ENCODE assay signal across 8 mouse cellular contexts in the genomic region with DNA sequence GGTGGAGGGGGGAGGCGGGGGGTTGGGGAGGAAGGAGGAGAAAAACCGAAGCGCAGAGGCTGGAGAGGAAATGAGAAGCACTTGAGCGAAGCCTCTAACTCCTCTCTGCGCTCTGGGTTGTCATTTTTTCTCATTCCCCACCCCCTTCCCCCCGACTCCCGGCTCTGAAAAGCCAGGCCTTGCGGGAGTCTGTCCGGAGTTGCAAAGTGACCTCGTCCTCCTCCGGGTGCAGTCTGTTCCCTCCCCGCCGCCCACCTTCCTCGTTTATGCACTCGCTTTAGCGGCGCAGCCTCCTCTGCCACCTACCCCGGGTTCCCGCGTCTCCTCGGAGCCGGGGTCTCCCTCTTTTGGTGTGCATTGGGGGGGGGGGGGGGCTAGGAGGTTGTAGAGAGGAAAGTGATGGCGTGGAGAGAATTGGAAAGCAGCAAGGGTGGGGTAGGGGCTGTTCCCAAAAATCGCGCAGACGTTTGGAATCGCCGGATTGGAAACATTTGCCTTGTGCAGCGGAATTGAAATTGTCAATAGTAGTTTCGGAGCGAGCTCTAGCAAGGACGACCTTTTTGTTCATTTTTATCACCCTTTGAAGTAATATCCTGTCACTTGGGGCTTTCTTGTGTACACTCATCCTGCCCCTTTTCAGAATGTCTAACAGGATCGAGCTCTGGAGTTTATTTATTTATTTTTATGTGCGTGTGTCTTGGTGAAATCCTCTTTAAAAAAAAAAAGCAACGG. TPM values are rescaled to one million over a fixed set of nuclear protein-coding genes. Genes with fewer than 3 reads are reported as not detected.
A peak's percentile ranks its signal among the peaks of the same experiment; 100 is the strongest.
DNase-seq lines count a peak whose midpoint lies in the region; ATAC-seq and TF ChIP-seq lines count a peak whose summit lies in the region.

No protein-coding gene starts in this region.

- no peaks in the 10 kb centered on the region for H3K9me3 ChIP-seq in kidney, embryonic 14.5 days (ENCODE audit: control insufficient read depth, low read length)
- no peaks in the 10 kb centered on the region for H3K9me3 ChIP-seq in liver, embryonic 11.5 days (ENCODE audit: control insufficient read depth, low read length)
- H3K9me3 ChIP-seq in neural tube, embryonic 13.5 days, result no peaks in the 10 kb centered on the region

- WGBS in kidney, embryonic 14.5 days, result under 1% methylated on average over 35 of the region's 35 CpGs
- under 1% methylated on average over 34 of the region's 35 CpGs for WGBS in liver, embryonic 11.5 days
- under 1% methylated on average over 35 of the region's 35 CpGs for WGBS in neural tube, embryonic 13.5 days

- TF ChIP-seq POLR2A in cortical plate, adult 2 months (IDR thresholded peaks at IDR 0.05; ENCODE audit: extremely low read depth, insufficient read depth, low read length), result no peak

- peaks cover 14% of the 10 kb centered on the region; the same call in 1 of the 2 replicates for H3K4me1 ChIP-seq in kidney, embryonic 14.5 days (ENCODE audit: control insufficient read depth, insufficient read depth, low read length)
- no peaks in the 10 kb centered on the region for H3K4me1 ChIP-seq in cortical plate, adult 2 months (ENCODE audit: control insufficient read depth, insufficient read depth, low read length)
- H3K4me1 ChIP-seq in liver, embryonic 11.5 days (replicated peaks; ENCODE audit: control insufficient read depth, insufficient read depth, low read length), result no peaks in the 10 kb centered on the region; the same call in 1 of the 2 replicates
- H3K4me1 ChIP-seq in neural tube, embryonic 13.5 days (replicated peaks), result peaks cover 31% of the 10 kb centered on the region

- peak overlapping the region; percentile 46 for H3K9ac ChIP-seq in kidney, embryonic 14.5 days (ENCODE audit: low read depth, low read length)
- H3K9ac ChIP-seq in liver, embryonic 11.5 days (ENCODE audit: low read depth, low read length), result peak overlapping the region; percentile 57
- H3K9ac ChIP-seq in neural tube, embryonic 13.5 days, result peak overlapping the region; percentile 74

- H3K36me3 ChIP-seq in kidney, embryonic 14.5 days (ENCODE audit: control insufficient read depth, insufficient read depth, low read length), result no peaks in the 10 kb centered on the region
- no peaks in the 10 kb centered on the region for H3K36me3 ChIP-seq in liver, embryonic 11.5 days (ENCODE audit: control insufficient read depth, insufficient read depth, low read length)
- H3K36me3 ChIP-seq in neural tube, embryonic 13.5 days, result no peaks in the 10 kb centered on the region

- peak overlapping the region; percentile 51 for H3K4me3 ChIP-seq in kidney, embryonic 14.5 days (ENCODE audit: low read length)
- H3K4me3 ChIP-seq in cortical plate, adult 2 months (ENCODE audit: insufficient read depth, low read length), result peak overlapping the region; percentile 41
- peak overlapping the region; percentile 62 for H3K4me3 ChIP-seq in liver, embryonic 11.5 days (ENCODE audit: low read depth, low read length)
- H3K4me3 ChIP-seq in neural tube, embryonic 13.5 days, result peak overlapping the region; percentile 58

- H3K4me2 ChIP-seq in kidney, embryonic 14.5 days (replicated peaks; ENCODE audit: low read depth, low read length), result peak overlapping the region; percentile 93
- peak overlapping the region; percentile 90 for H3K4me2 ChIP-seq in liver, embryonic 11.5 days
- H3K4me2 ChIP-seq in neural tube, embryonic 13.5 days, result peak overlapping the region; percentile 75

- no peak overlapping the region for H3K27ac ChIP-seq in kidney, embryonic 14.5 days (ENCODE audit: low read depth, low read length)
- no peak overlapping the region for H3K27ac ChIP-seq in cortical plate, adult 2 months (ENCODE audit: insufficient read depth, low read length)
- H3K27ac ChIP-seq in liver, embryonic 11.5 days (ENCODE audit: low read depth, low read length), result no peak overlapping the region
- H3K27ac ChIP-seq in neural tube, embryonic 13.5 days (replicated peaks), result no peak overlapping the region

- peak; percentile 34 for ATAC-seq in kidney, embryonic 14.5 days (ENCODE audit: low FRiP score, low TSS enrichment)
- ATAC-seq in liver, embryonic 11.5 days (replicated peaks; ENCODE audit: low FRiP score), result peak; percentile 31; the same call in 1 of the 2 replicates
- ATAC-seq in neural tube, embryonic 13.5 days (ENCODE audit: low read depth), result peak; percentile 28; the same call in 1 of the 2 replicates

- no peak for TF ChIP-seq CTCF in cortical plate, adult 2 months (IDR thresholded peaks at IDR 0.05; ENCODE audit: extremely low read depth, insufficient read depth, low read length)

- intact Hi-C loops in heart, postnatal 14 days (cut with DNase I), result loop anchor here (5.0 kb wide), 1 partner anchor 684 kb away; no protein-coding TSS in a partner anchor

- DNase-seq in kidney, adult 11 months, result no peak
- peak; percentile 74 for DNase-seq in ES-CJ7 (ENCODE audit: low read depth, low spot score)
- peak; percentile 10 to 11 for DNase-seq in heart, postnatal 14 days
- DNase-seq in liver, embryonic 11.5 days (ENCODE audit: low spot score), result peak; percentile 67
- no peak for DNase-seq in yolk sac, embryonic 10.5 days (ENCODE audit: low spot score)

- peaks cover 53% of the 10 kb centered on the region for H3K27me3 ChIP-seq in kidney, embryonic 14.5 days (ENCODE audit: control insufficient read depth, insufficient read depth, low read length)
- peaks cover 64% of the 10 kb centered on the region for H3K27me3 ChIP-seq in liver, embryonic 11.5 days (replicated peaks; ENCODE audit: control insufficient read depth, insufficient read depth, low read length)
- peaks cover 78% of the 10 kb centered on the region for H3K27me3 ChIP-seq in neural tube, embryonic 13.5 days

RNA-seq across cellular contexts. Expression of a gene that starts 2.6 kb away (rescaled TPM):
- 1.9 and 2.3 TPM in 2 replicates for polyA plus RNA-seq in kidney, embryonic 14.5 days (2014; fragmentation: Nextera tagmentation; extraction: Ambion mirVana)
- 1.2 and 1.4 TPM in 2 replicates for polyA plus RNA-seq in cortical plate, adult 2 months (2012; rRNA removed)
- under 1 TPM; 0.56 to 0.69 TPM for total RNA-seq in heart, postnatal 14 days (2021)
- 1.9 and 2.2 TPM in 2 replicates for polyA plus RNA-seq in liver, embryonic 11.5 days (2014; fragmentation: Nextera tagmentation; extraction: Ambion mirVana)
- polyA plus RNA-seq in neural tube, embryonic 13.5 days (2015; fragmentation: Nextera tagmentation; extraction: Ambion mirVana), result 3.1 and 3.3 TPM in 2 replicates

Comparison
In these comparisons a context has a peak if more than half of its experiments do, and no peak if none do; other contexts are left out.
1. DNase-seq: peak in ES-CJ7 (single experiment), heart, postnatal 14 days (2 of 2) and liver, embryonic 11.5 days (single experiment); none in kidney, adult 11 months (single experiment) and yolk sac, embryonic 10.5 days (single experiment).
2. Peak in every context shown above with its lines, with median percentiles within 50 percentile points of each other: ATAC-seq, H3K4me2 ChIP-seq, H3K4me3 ChIP-seq and H3K9ac ChIP-seq.